Mouse (Mus musculus) neutrophil, adult 5-6 weeks (primary cell): ENCODE data around the gene Plcd3. TPM values are rescaled to one million over a fixed set of nuclear protein-coding genes. Genes with fewer than 3 reads are reported as not detected.

Experiments
- ATAC-seq: fragments of 151-379, 151-347 bp; 2 replicates; pipeline ENCODE4 v1.8.0; 2017; ENCODE audit warnings: mild to moderate bottlenecking, moderate TSS enrichment; ENCODE audit not compliant: insufficient number of reproducible peaks, poor library complexity, low FRiP score, severe bottlenecking; ENCODE audit errors: extremely low read depth
- total RNA-seq: library from RNA; stranded (forward); fragments of 200-1000 nt; gene quantifications from 2 replicates; pipeline ENCODE4 v1.2.3, GENCODE M21; 2017

The Plcd3 gene
- total RNA-seq, 1 experiment from 2014 or later: 0.12 TPM

- no peak for ATAC-seq
Observed at GRCm38 (mm10) chr11:103119609-103120008, 18.2 kb upstream of the Plcd3 start.

- no peak for ATAC-seq
Observed at GRCm38 (mm10) chr11:103118866-103119265, 17.4 kb upstream of the Plcd3 start.

GRCm38 (mm10) chr11:103117591-103118009, 16.1 kb upstream of the Plcd3 start:
- ATAC-seq: no peak

- ATAC-seq: peak; percentile 17; the same call in 1 of the 2 replicates
Observed at GRCm38 (mm10) chr11:103116959-103117590, 15.6 kb upstream of the Plcd3 start.

- ATAC-seq: peak; percentile 84
Observed at GRCm38 (mm10) chr11:103116008-103116818, 14.8 kb upstream of the Plcd3 start, which contains the start of gene Hexim1. TSS of gene Hexim1 (plus strand) at chr11:103116231.

GRCm38 (mm10) chr11:103115163-103116007, 13.9 kb upstream of the Plcd3 start:
- peak; percentile 29 for ATAC-seq

GRCm38 (mm10) chr11:103114270-103114943, 12.9 kb upstream of the Plcd3 start:
- ATAC-seq: no peak

GRCm38 (mm10) chr11:103113771-103114170, 12.3 kb upstream of the Plcd3 start:
- ATAC-seq: no peak

- ATAC-seq: no peak
Observed at GRCm38 (mm10) chr11:103113005-103113404, 11.5 kb upstream of the Plcd3 start.

- ATAC-seq: no peak
Observed at GRCm38 (mm10) chr11:103112552-103112912, 11.1 kb upstream of the Plcd3 start.

GRCm38 (mm10) chr11:103111881-103112551, 10.6 kb upstream of the Plcd3 start:
- no peak for ATAC-seq

GRCm38 (mm10) chr11:103111301-103111700, 9.8 kb upstream of the Plcd3 start:
- no peak for ATAC-seq

GRCm38 (mm10) chr11:103106386-103106785, 4.9 kb upstream of the Plcd3 start:
- ATAC-seq: no peak

GRCm38 (mm10) chr11:103105810-103106209, 4.4 kb upstream of the Plcd3 start:
- no peak for ATAC-seq

- no peak for ATAC-seq
Observed at GRCm38 (mm10) chr11:103105180-103105725, 3.8 kb upstream of the Plcd3 start.

- ATAC-seq: no peak
Observed at GRCm38 (mm10) chr11:103104469-103104868, 3.0 kb upstream of the Plcd3 start.

GRCm38 (mm10) chr11:103103621-103104020, 2.2 kb upstream of the Plcd3 start:
- no peak for ATAC-seq

GRCm38 (mm10) chr11:103102725-103103349, 1.4 kb upstream of the Plcd3 start:
- peak; percentile 86 for ATAC-seq
